Mouse (Mus musculus) embryonic facial prominence, embryonic 11.5 days (tissue): ENCODE data around the gene 4930539E08Rik. TPM values are rescaled to one million over a fixed set of nuclear protein-coding genes. Genes with fewer than 3 reads are reported as not detected.

Source experiments
- ATAC-seq: fragments of 200-750 bp; cut with Nextera tagmentation; replicated peaks from 2 replicates; pipeline ENCODE4 v1.8.0; 2017; ENCODE audit warnings: low read depth; ENCODE audit not compliant: insufficient number of reproducible peaks, low FRiP score, low TSS enrichment
- DNase-seq: peaks from one replicate; pipeline ENCODE4 v3.0.0-alpha.2; 2015; ENCODE audit warnings: low spot score
- H3K27ac ChIP-seq: fragments of 300-500 bp; sonication (generic); replicated peaks from 2 replicates; pipeline ENCODE4 v1.5.1; 2014; ENCODE audit warnings: mild to moderate bottlenecking, low read depth, low read length, control low read depth
- H3K27me3 ChIP-seq: fragments of 300-500 bp; sonication (generic); 2 replicates; pipeline ENCODE4 v1.6.1; 2014; ENCODE audit warnings: mild to moderate bottlenecking, low read length, moderate library complexity, mixed read lengths; ENCODE audit not compliant: control insufficient read depth, insufficient read depth
- H3K36me3 ChIP-seq: fragments of 300-500 bp; sonication (generic); replicated peaks from 2 replicates; pipeline ENCODE4 v1.6.1; 2014; ENCODE audit warnings: low read depth, mild to moderate bottlenecking, low read length, moderate library complexity, mixed read lengths; ENCODE audit not compliant: control insufficient read depth, insufficient read depth
- H3K4me1 ChIP-seq: fragments of 300-500 bp; sonication (generic); 2 replicates; pipeline ENCODE4 v1.6.1; 2014; ENCODE audit warnings: low read length, mixed read lengths; ENCODE audit not compliant: control insufficient read depth, insufficient read depth
- H3K4me2 ChIP-seq: fragments of 300-500 bp; sonication (generic); 2 replicates; pipeline ENCODE4 v1.6.1; 2014; ENCODE audit warnings: low read depth, mild to moderate bottlenecking, control low read depth, low read length, moderate library complexity
- H3K4me3 ChIP-seq: fragments of 300-500 bp; sonication (generic); 2 replicates; pipeline ENCODE4 v1.5.1; 2014; ENCODE audit warnings: low read depth, low read length, control low read depth
- H3K9ac ChIP-seq: fragments of 300-500 bp; sonication (generic); replicated peaks from 2 replicates; pipeline ENCODE4 v1.6.1; 2014; ENCODE audit warnings: mild to moderate bottlenecking, control low read depth, low read length
- H3K9me3 ChIP-seq: fragments of 300-500 bp; sonication (generic); replicated peaks from 2 replicates; pipeline ENCODE4 v1.6.1; 2016; ENCODE audit warnings: mild to moderate bottlenecking, low read length, inconsistent platforms, mixed read lengths; ENCODE audit not compliant: control insufficient read depth
- WGBS: fragments of 180-500 bp; shearing (Covaris S2); extraction: QIAGEN DNeasy Blood & Tissue Kit; methylation state at CpG from one replicate; pipeline ENCODE4 v1.1.7; 2014; 5-methylcytosine and 5-hydroxymethylcytosine counted together
- polyA plus RNA-seq: library from polyadenylated mRNA; unstranded; fragments of >200 nt; fragmentation: Nextera tagmentation; extraction: Ambion mirVana; gene quantifications from 2 replicates; pipeline ENCODE4 v1.2.1, GENCODE M21; 2014

4930539E08Rik gene
- 0.13 and 0.46 TPM in 2 replicates for polyA plus RNA-seq

GRCm38 (mm10) chr17:28915060-28915628 lies at the start of gene 4930539E08Rik:
4930539E08Rik (minus strand) TSS chr17:28915324.
- Histone ChIP-seq H3K36me3 (no peaks in the 10 kb centered on the region), H3K27ac (no peak within 1 kb of the TSS), H3K4me1 (no peaks in the 10 kb centered on the region), H3K9ac (no peak within 1 kb of the TSS), H3K27me3 (peaks cover 2% of the 10 kb centered on the region; the same call in 1 of the 2 replicates), H3K4me2 (no peak within 1 kb of the TSS), H3K9me3 (no peaks in the 10 kb centered on the region), H3K4me3 (no peak within 1 kb of the TSS)
- 55% methylated on average over 12 of the region's 12 CpGs for WGBS
- ATAC-seq (no peak), DNase-seq (no peak)

GRCm38 (mm10) chr17:28961596-28961995 lies 46.5 kb upstream of the 4930539E08Rik start:
- Histone ChIP-seq H3K27ac (no peak overlapping the region), H3K4me2 (no peak overlapping the region), H3K27me3 (no peaks in the 10 kb centered on the region), H3K9me3 (no peaks in the 10 kb centered on the region), H3K36me3 (peaks cover 19% of the 10 kb centered on the region), H3K9ac (no peak overlapping the region; the same call in 1 of the 2 replicates), H3K4me1 (no peaks in the 10 kb centered on the region), H3K4me3 (no peak overlapping the region)
- no peak for DNase-seq
- no peak for ATAC-seq
- 84% methylated on average over 10 of the region's 10 CpGs for WGBS

GRCm38 (mm10) chr17:28960597-28960996 lies 45.5 kb upstream of the 4930539E08Rik start:
- no peak for ATAC-seq
- 82% methylated on average over 10 of the region's 10 CpGs for WGBS
- no peak overlapping the region for H3K4me3 ChIP-seq
- no peak overlapping the region for H3K4me2 ChIP-seq
- H3K4me1 ChIP-seq: no peaks in the 10 kb centered on the region
- DNase-seq: no peak
- H3K9me3 ChIP-seq: no peaks in the 10 kb centered on the region
- H3K27ac ChIP-seq: no peak overlapping the region
- H3K9ac ChIP-seq: no peak overlapping the region
- H3K36me3 ChIP-seq: peaks cover 17% of the 10 kb centered on the region
- H3K27me3 ChIP-seq: no peaks in the 10 kb centered on the region

- no peak for ATAC-seq
- Histone ChIP-seq H3K27me3 (no peaks in the 10 kb centered on the region), H3K9ac (no peak overlapping the region), H3K36me3 (no peaks in the 10 kb centered on the region), H3K4me3 (no peak overlapping the region), H3K27ac (no peak overlapping the region), H3K4me2 (no peak overlapping the region), H3K9me3 (no peaks in the 10 kb centered on the region), H3K4me1 (peaks cover 3% of the 10 kb centered on the region)
- WGBS: 96% methylated on average over 9 of the region's 9 CpGs
- no peak for DNase-seq
Measured at GRCm38 (mm10) chr17:28954416-28954815, 39.3 kb upstream of the 4930539E08Rik start.

GRCm38 (mm10) chr17:28953251-28953650 lies 38.1 kb upstream of the 4930539E08Rik start:
- H3K4me1 ChIP-seq: peaks cover 3% of the 10 kb centered on the region
- peak; percentile 21 for DNase-seq
- H3K27me3 ChIP-seq: no peaks in the 10 kb centered on the region
- no peak for ATAC-seq
- WGBS: 26% methylated on average over 9 of the region's 9 CpGs
- H3K27ac ChIP-seq: no peak overlapping the region
- peak overlapping the region; percentile 52 for H3K4me3 ChIP-seq
- H3K36me3 ChIP-seq: no peaks in the 10 kb centered on the region
- H3K4me2 ChIP-seq: peak overlapping the region; percentile 68
- H3K9ac ChIP-seq: peak overlapping the region; percentile 90
- H3K9me3 ChIP-seq: no peaks in the 10 kb centered on the region

- Histone ChIP-seq H3K27me3 (no peaks in the 10 kb centered on the region), H3K4me3 (peak within 1 kb of the TSS; percentile 52), H3K4me2 (peak within 1 kb of the TSS; percentile 68), H3K27ac (peak within 1 kb of the TSS; percentile 91), H3K9ac (peak within 1 kb of the TSS; percentile 90), H3K36me3 (no peaks in the 10 kb centered on the region), H3K4me1 (peaks cover 3% of the 10 kb centered on the region), H3K9me3 (no peaks in the 10 kb centered on the region)
- peak; percentile 93 for DNase-seq
- ATAC-seq: peak; percentile 84
- WGBS: under 1% methylated on average over 74 of the region's 80 CpGs
Measured at GRCm38 (mm10) chr17:28951831-28952799, 37.0 kb upstream of the 4930539E08Rik start, which contains the start of gene Kctd20. Kctd20 (plus strand) TSS chr17:28951950.

GRCm38 (mm10) chr17:28950751-28951150 lies 35.6 kb upstream of the 4930539E08Rik start:
- Histone ChIP-seq H3K36me3 (no peaks in the 10 kb centered on the region), H3K4me3 (no peak overlapping the region), H3K9me3 (no peaks in the 10 kb centered on the region), H3K4me1 (peaks cover 3% of the 10 kb centered on the region), H3K27me3 (no peaks in the 10 kb centered on the region), H3K27ac (no peak overlapping the region), H3K4me2 (no peak overlapping the region), H3K9ac (no peak overlapping the region)
- ATAC-seq (no peak), DNase-seq (no peak)
- 66% methylated on average over 4 of the region's 4 CpGs for WGBS

- 57% methylated on average over 4 of the region's 4 CpGs for WGBS
- DNase-seq (no peak), ATAC-seq (no peak)
- Histone ChIP-seq H3K4me3 (no peak overlapping the region), H3K9me3 (no peaks in the 10 kb centered on the region), H3K36me3 (no peaks in the 10 kb centered on the region), H3K27me3 (no peaks in the 10 kb centered on the region), H3K9ac (no peak overlapping the region), H3K4me2 (no peak overlapping the region), H3K4me1 (peaks cover 3% of the 10 kb centered on the region), H3K27ac (no peak overlapping the region)
Measured at GRCm38 (mm10) chr17:28948661-28949060, 33.5 kb upstream of the 4930539E08Rik start.
